Mouse (Mus musculus) telencephalon, adult 2 months (tissue): Measurements from ENCODE around the gene Rmnd5b.
A peak's percentile ranks its signal among the peaks of the same experiment; 100 is the strongest.
"Not testable (repeated sequence)": the region's sequence is repeated elsewhere in the genome, so short reads cannot be mapped to it uniquely, and the experiment has no call there.

Experiments
- DNase-seq: peaks from one replicate; pipeline ENCODE4 v3.0.0-alpha.2; 2011; ENCODE audit warnings: low read depth, low spot score

The Rmnd5b gene

GRCm38 (mm10) chr11:51635525-51636322, at the start of gene Rmnd5b:
Gene Rmnd5b, minus strand, starts transcription at chr11:51635896.
- DNase-seq, result peak; percentile 91

GRCm38 (mm10) chr11:51681976-51682374, 46.3 kb upstream of the Rmnd5b start:
- DNase-seq, result no peak

- peak; percentile 79 for DNase-seq
Measured at GRCm38 (mm10) chr11:51681324-51681975, 45.8 kb upstream of the Rmnd5b start.

GRCm38 (mm10) chr11:51679466-51679865, 43.8 kb upstream of the Rmnd5b start:
- DNase-seq, result no peak

- no peak for DNase-seq
Measured at GRCm38 (mm10) chr11:51677737-51678418, 42.2 kb upstream of the Rmnd5b start.

- no peak for DNase-seq
Measured at GRCm38 (mm10) chr11:51675386-51675785, 39.7 kb upstream of the Rmnd5b start.

- no peak for DNase-seq
Measured at GRCm38 (mm10) chr11:51673291-51673690, 37.6 kb upstream of the Rmnd5b start.

- DNase-seq, result no peak
Measured at GRCm38 (mm10) chr11:51671376-51671775, 35.7 kb upstream of the Rmnd5b start.

GRCm38 (mm10) chr11:51670846-51671245, 35.1 kb upstream of the Rmnd5b start:
- no peak for DNase-seq

GRCm38 (mm10) chr11:51664747-51665146, 29.1 kb upstream of the Rmnd5b start:
- DNase-seq, result not testable (repeated sequence)

- DNase-seq, result no peak
Measured at GRCm38 (mm10) chr11:51662632-51663031, 26.9 kb upstream of the Rmnd5b start.

- DNase-seq, result no peak
Measured at GRCm38 (mm10) chr11:51661867-51662365, 26.2 kb upstream of the Rmnd5b start.

GRCm38 (mm10) chr11:51658705-51659104, 23.0 kb upstream of the Rmnd5b start:
- no peak for DNase-seq

- no peak for DNase-seq
Measured at GRCm38 (mm10) chr11:51658291-51658690, 22.6 kb upstream of the Rmnd5b start.

- no peak for DNase-seq
Measured at GRCm38 (mm10) chr11:51656798-51657521, 21.3 kb upstream of the Rmnd5b start.

GRCm38 (mm10) chr11:51654891-51655290, 19.2 kb upstream of the Rmnd5b start:
- no peak for DNase-seq

GRCm38 (mm10) chr11:51653736-51654135, 18.0 kb upstream of the Rmnd5b start:
- DNase-seq, result no peak

- DNase-seq, result no peak
Measured at GRCm38 (mm10) chr11:51652889-51653418, 17.3 kb upstream of the Rmnd5b start.

- no peak for DNase-seq
Measured at GRCm38 (mm10) chr11:51650691-51651515, 15.2 kb upstream of the Rmnd5b start, which contains the start of the genes N4bp3 and D930048N14Rik. Gene N4bp3, minus strand, starts transcription at chr11:51650842. Gene D930048N14Rik, plus strand, starts transcription at chr11:51650954.

GRCm38 (mm10) chr11:51650261-51650660, 14.6 kb upstream of the Rmnd5b start:
- no peak for DNase-seq
